Mouse (Mus musculus) olfactory bulb, adult 2 months (tissue): ENCODE data around the gene Zcchc24.

Experiments used
- CTCF ChIP-seq: fragments of 200-500 bp; IDR thresholded peaks from 2 replicates; pipeline ENCODE4 v1.5.1; 2012; ENCODE audit warnings: low read depth, mild to moderate bottlenecking, low read length, moderate library complexity; ENCODE audit not compliant: insufficient read depth
- POLR2A ChIP-seq: fragments of 200-500 bp; IDR thresholded peaks from 2 replicates; pipeline ENCODE4 v1.6.1; 2012; ENCODE audit warnings: mild to moderate bottlenecking, low read depth, low read length, moderate library complexity; ENCODE audit not compliant: insufficient read depth

DNA sequence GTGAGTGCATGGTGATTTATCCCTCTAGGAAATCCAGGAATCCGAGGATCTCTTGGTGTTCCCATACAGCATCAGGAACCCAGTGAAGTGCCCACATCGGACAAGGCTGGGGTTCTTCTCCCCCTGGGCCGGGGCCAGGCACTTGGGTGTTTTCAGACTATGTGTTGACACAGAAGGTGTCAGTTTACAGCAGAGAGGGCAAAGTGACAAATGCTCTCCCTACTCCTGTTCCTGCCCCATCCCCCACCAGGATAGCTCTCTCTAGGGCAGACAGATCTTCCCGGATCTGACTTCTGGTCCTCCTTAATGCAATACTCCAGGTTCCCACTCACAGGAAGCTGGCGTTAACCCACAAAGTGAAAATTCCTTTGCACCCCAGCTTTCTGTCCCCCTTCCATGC is 5.3 kb upstream of the Zcchc24 start:
- TF ChIP-seq CTCF (no peak), POLR2A (no peak)
